Mouse (Mus musculus): Measurements from ENCODE around the gene Evc2. TPM values are rescaled to one million over a fixed set of nuclear protein-coding genes. Genes with fewer than 3 reads are reported as not detected.

The Evc2 gene
- 8.1 and 10.3 TPM in 2 replicates for polyA plus RNA-seq (2014; fragmentation: Nextera tagmentation; extraction: Ambion mirVana)

DNA sequence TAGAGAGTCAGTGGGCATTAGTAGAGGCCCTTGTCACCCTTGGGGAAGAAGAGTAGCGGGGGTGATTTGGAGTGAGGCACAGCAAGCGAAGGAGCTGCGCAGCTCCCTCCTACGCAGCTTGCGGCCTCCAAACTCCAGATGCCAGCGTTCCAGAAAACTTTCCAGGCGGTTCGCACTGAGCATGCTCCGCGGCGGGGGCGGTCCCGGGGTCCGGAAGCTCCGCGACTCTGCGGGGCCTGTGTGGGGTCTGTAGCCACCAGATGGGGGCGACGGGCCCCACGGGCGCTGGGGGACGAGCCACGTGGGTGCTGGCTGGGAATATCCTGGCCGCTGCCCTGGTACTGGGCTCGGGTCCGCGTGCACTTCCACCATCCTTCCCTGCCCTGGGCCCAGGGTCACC lies at the start of gene Evc2:
Gene Evc2, plus strand, starts transcription at position 212 of the 400 bp plus-strand sequence.
- Histone ChIP-seq H3K4me3 (ENCODE audit: low read depth, low read length) (peak within 1 kb of the TSS; percentile 59), H3K4me1 (ENCODE audit: control insufficient read depth, insufficient read depth, low read length) (peaks cover 30% of the 10 kb centered on the region), H3K27me3 (ENCODE audit: control insufficient read depth, insufficient read depth, low read length) (no peaks in the 10 kb centered on the region), H3K9me3 (ENCODE audit: control insufficient read depth, low read length) (no peaks in the 10 kb centered on the region), H3K4me2 (peak within 1 kb of the TSS; percentile 85), H3K27ac (ENCODE audit: low read depth, low read length) (peak within 1 kb of the TSS; percentile 20; the same call in 1 of the 2 replicates), H3K36me3 (ENCODE audit: control insufficient read depth, insufficient read depth, low read length) (no peaks in the 10 kb centered on the region), H3K9ac (ENCODE audit: low read length) (peak within 1 kb of the TSS; percentile 79)
- WGBS = under 1% methylated on average over 20 of the region's 27 CpGs
- DNase-seq (ENCODE audit: low spot score, missing footprints) (peak; percentile 95), ATAC-seq (ENCODE audit: low FRiP score) (peak; percentile 86)

GRCm38 (mm10) chr5:37289236-37289635 lies 49.1 kb upstream of the Evc2 start:
- DNase-seq (ENCODE audit: low spot score, missing footprints) (peak; percentile 91), ATAC-seq (ENCODE audit: low FRiP score) (no peak)
- Histone ChIP-seq H3K27me3 (ENCODE audit: control insufficient read depth, insufficient read depth, low read length) (no peaks in the 10 kb centered on the region), H3K36me3 (ENCODE audit: control insufficient read depth, insufficient read depth, low read length) (peaks cover 8% of the 10 kb centered on the region), H3K4me2 (no peak overlapping the region), H3K4me1 (ENCODE audit: control insufficient read depth, insufficient read depth, low read length) (no peaks in the 10 kb centered on the region), H3K9me3 (ENCODE audit: control insufficient read depth, low read length) (no peaks in the 10 kb centered on the region), H3K9ac (ENCODE audit: low read length) (no peak overlapping the region), H3K4me3 (ENCODE audit: low read depth, low read length) (no peak overlapping the region), H3K27ac (ENCODE audit: low read depth, low read length) (no peak overlapping the region)
- 17% methylated on average over 3 of the region's 3 CpGs for WGBS

DNA sequence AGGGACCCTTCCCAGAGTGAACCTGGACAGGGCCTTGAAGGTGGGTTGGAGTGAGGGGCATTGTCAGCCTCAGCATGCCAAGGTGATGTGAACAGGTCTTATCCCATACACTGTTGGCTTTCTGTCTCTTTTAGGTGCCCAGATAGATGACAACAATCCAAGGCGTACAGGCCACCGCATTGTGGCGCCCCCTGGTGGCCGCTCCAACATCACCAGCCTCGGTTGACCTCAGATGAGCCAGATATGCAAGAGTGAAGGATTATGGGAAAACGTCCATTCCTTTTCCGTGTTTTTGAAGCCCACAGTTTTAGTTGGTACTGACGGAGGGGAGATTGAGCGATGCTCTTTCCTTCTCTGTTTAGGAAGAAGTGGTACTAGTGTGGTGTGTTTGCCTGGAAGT lies 47.3 kb upstream of the Evc2 start:
- no peak for ATAC-seq (ENCODE audit: low FRiP score)
- 66% methylated on average over 9 of the region's 9 CpGs for WGBS
- no peaks in the 10 kb centered on the region for H3K9me3 ChIP-seq (ENCODE audit: control insufficient read depth, low read length)
- H3K4me2 ChIP-seq = no peak overlapping the region
- no peak overlapping the region for H3K27ac ChIP-seq (ENCODE audit: low read depth, low read length)
- H3K27me3 ChIP-seq (ENCODE audit: control insufficient read depth, insufficient read depth, low read length) = no peaks in the 10 kb centered on the region
- no peak overlapping the region for H3K9ac ChIP-seq (ENCODE audit: low read length)
- H3K36me3 ChIP-seq (ENCODE audit: control insufficient read depth, insufficient read depth, low read length) = peaks cover 7% of the 10 kb centered on the region; the same call in 1 of the 2 replicates
- DNase-seq (ENCODE audit: low spot score, missing footprints) = peak; percentile 92
- H3K4me3 ChIP-seq (ENCODE audit: low read depth, low read length) = no peak overlapping the region
- H3K4me1 ChIP-seq (ENCODE audit: control insufficient read depth, insufficient read depth, low read length) = no peaks in the 10 kb centered on the region

DNA sequence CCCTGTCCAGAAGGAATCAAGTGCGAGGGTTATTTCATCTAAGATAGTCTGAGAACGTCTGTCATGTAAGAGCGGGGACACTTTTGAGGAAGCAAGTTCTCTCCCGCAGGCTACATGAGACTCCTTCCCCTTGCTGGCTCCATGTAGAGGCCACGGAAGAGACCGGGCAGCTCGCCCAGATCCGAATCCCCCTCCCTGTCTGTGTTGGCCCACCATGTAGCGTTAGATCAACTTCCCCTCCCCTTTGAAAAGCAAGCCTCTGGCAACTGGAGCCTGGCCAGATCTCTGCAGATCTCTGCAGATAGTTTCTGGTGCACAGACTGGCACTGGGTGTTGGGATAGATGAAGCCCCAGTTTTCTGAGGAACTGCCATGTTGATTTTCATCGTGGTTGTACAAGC lies 41.6 kb upstream of the Evc2 start:
- Histone ChIP-seq H3K27me3 (ENCODE audit: control insufficient read depth, insufficient read depth, low read length) (no peaks in the 10 kb centered on the region), H3K9ac (ENCODE audit: low read length) (no peak overlapping the region), H3K9me3 (ENCODE audit: control insufficient read depth, low read length) (no peaks in the 10 kb centered on the region), H3K4me1 (ENCODE audit: control insufficient read depth, insufficient read depth, low read length) (no peaks in the 10 kb centered on the region), H3K27ac (ENCODE audit: low read depth, low read length) (no peak overlapping the region), H3K4me2 (no peak overlapping the region), H3K4me3 (ENCODE audit: low read depth, low read length) (no peak overlapping the region), H3K36me3 (ENCODE audit: control insufficient read depth, insufficient read depth, low read length) (peaks cover 5% of the 10 kb centered on the region; the same call in 1 of the 2 replicates)
- WGBS = 80% methylated on average over 10 of the region's 10 CpGs
- ATAC-seq (ENCODE audit: low FRiP score) (no peak), DNase-seq (ENCODE audit: low spot score, missing footprints) (no peak)

GRCm38 (mm10) chr5:37298370-37298769 lies 39.9 kb upstream of the Evc2 start:
- DNase-seq (ENCODE audit: low spot score, missing footprints) (peak; percentile 88), ATAC-seq (ENCODE audit: low FRiP score) (no peak)
- H3K4me1 ChIP-seq (ENCODE audit: control insufficient read depth, insufficient read depth, low read length) = no peaks in the 10 kb centered on the region
- no peaks in the 10 kb centered on the region for H3K9me3 ChIP-seq (ENCODE audit: control insufficient read depth, low read length)
- no peak overlapping the region for H3K27ac ChIP-seq (ENCODE audit: low read depth, low read length)
- peaks cover 3% of the 10 kb centered on the region; the same call in 1 of the 2 replicates for H3K36me3 ChIP-seq (ENCODE audit: control insufficient read depth, insufficient read depth, low read length)
- H3K4me2 ChIP-seq = no peak overlapping the region
- WGBS = 34% methylated on average over 7 of the region's 7 CpGs
- no peaks in the 10 kb centered on the region for H3K27me3 ChIP-seq (ENCODE audit: control insufficient read depth, insufficient read depth, low read length)
- H3K4me3 ChIP-seq (ENCODE audit: low read depth, low read length) = no peak overlapping the region
- H3K9ac ChIP-seq (ENCODE audit: low read length) = no peak overlapping the region

- no peak overlapping the region for H3K9ac ChIP-seq (ENCODE audit: low read length)
- H3K36me3 ChIP-seq (ENCODE audit: control insufficient read depth, insufficient read depth, low read length) = peaks cover 6% of the 10 kb centered on the region; the same call in 1 of the 2 replicates
- H3K4me3 ChIP-seq (ENCODE audit: low read depth, low read length) = no peak overlapping the region
- H3K27ac ChIP-seq (ENCODE audit: low read depth, low read length) = no peak overlapping the region
- no peak overlapping the region for H3K4me2 ChIP-seq
- ATAC-seq (ENCODE audit: low FRiP score) (no peak), DNase-seq (ENCODE audit: low spot score, missing footprints) (no peak)
- H3K9me3 ChIP-seq (ENCODE audit: control insufficient read depth, low read length) = no peaks in the 10 kb centered on the region; the same call in 1 of the 2 replicates
- no peaks in the 10 kb centered on the region for H3K27me3 ChIP-seq (ENCODE audit: control insufficient read depth, insufficient read depth, low read length)
- no peaks in the 10 kb centered on the region for H3K4me1 ChIP-seq (ENCODE audit: control insufficient read depth, insufficient read depth, low read length)
- 95% methylated on average over 9 of the region's 9 CpGs for WGBS
Measured at GRCm38 (mm10) chr5:37310026-37310425, 28.3 kb upstream of the Evc2 start.

DNA sequence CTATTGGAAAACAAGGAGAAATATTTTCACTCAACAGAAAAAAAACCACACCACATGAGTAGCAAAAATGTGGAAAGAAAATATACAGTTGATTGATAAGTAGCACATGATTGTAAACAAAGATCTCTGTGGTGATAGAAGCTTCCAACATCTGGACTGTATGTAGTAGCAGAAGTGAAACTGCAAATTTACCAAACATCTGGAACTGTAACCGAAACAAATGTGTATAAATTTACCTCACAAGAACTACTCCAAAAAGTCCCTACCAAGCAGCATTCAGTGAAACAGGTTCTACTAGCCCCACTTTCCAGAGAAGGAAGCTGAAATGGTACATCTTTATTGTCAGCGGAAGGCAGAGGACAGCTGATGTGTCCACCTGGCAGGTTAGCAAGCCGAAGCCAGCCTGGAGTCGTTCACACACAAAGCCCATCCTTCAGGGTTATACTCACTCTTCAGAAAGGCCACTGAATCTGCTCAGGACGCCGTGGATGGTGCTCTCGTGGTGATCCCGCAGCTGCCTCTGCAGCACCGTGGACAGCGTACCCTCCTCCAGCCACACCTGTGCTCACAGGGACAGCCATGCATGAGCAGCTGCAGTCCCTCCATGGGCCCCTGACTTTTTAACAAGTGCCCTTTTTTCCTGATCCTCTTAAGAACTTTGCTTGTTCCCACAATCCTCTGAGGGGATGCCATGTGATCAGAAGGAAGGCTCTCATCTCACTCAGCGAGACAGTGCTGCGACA lies 25.1 kb upstream of the Evc2 start:
- Histone ChIP-seq H3K4me1 (ENCODE audit: control insufficient read depth, insufficient read depth, low read length) (no peaks in the 10 kb centered on the region), H3K27ac (ENCODE audit: low read depth, low read length) (no peak overlapping the region), H3K4me3 (ENCODE audit: low read depth, low read length) (no peak overlapping the region), H3K9me3 (ENCODE audit: control insufficient read depth, low read length) (peaks cover 3% of the 10 kb centered on the region; the same call in 1 of the 2 replicates), H3K4me2 (no peak overlapping the region), H3K36me3 (ENCODE audit: control insufficient read depth, insufficient read depth, low read length) (peaks cover 25% of the 10 kb centered on the region), H3K9ac (ENCODE audit: low read length) (no peak overlapping the region), H3K27me3 (ENCODE audit: control insufficient read depth, insufficient read depth, low read length) (no peaks in the 10 kb centered on the region)
- no peak for ATAC-seq (ENCODE audit: low FRiP score)
- WGBS = 93% methylated on average over 12 of the region's 12 CpGs
- no peak for DNase-seq (ENCODE audit: low spot score, missing footprints)

- Histone ChIP-seq H3K9ac (ENCODE audit: low read length) (no peak overlapping the region), H3K4me2 (no peak overlapping the region), H3K9me3 (ENCODE audit: control insufficient read depth, low read length) (peaks cover 3% of the 10 kb centered on the region; the same call in 1 of the 2 replicates), H3K36me3 (ENCODE audit: control insufficient read depth, insufficient read depth, low read length) (peaks cover 23% of the 10 kb centered on the region), H3K4me1 (ENCODE audit: control insufficient read depth, insufficient read depth, low read length) (no peaks in the 10 kb centered on the region), H3K27ac (ENCODE audit: low read depth, low read length) (no peak overlapping the region), H3K4me3 (ENCODE audit: low read depth, low read length) (no peak overlapping the region), H3K27me3 (ENCODE audit: control insufficient read depth, insufficient read depth, low read length) (no peaks in the 10 kb centered on the region)
- no peak for ATAC-seq (ENCODE audit: low FRiP score)
- 93% methylated on average over 6 of the region's 6 CpGs for WGBS
- no peak for DNase-seq (ENCODE audit: low spot score, missing footprints)
Measured at GRCm38 (mm10) chr5:37318715-37319114, 19.6 kb upstream of the Evc2 start.

DNA sequence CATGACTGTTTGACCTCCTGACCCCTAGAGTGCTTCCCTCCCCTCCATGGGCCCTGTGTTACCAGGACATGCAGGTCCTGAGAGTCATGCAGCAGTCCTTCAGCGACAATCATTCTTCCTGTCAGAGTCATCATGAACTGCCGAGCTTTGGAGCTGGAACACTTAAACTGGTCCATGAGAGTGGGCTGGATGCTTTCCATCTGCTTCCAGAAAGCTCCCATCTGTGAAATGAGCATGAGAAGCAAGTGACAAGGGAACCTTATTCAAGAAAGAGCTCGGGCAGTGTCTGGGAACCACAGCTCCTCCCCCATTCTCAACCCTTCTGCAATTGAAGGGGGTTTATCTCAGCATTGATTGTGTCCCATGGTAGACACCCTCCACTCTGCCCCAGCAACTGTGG lies 18.1 kb upstream of the Evc2 start:
- DNase-seq (ENCODE audit: low spot score, missing footprints) (no peak), ATAC-seq (ENCODE audit: low FRiP score) (no peak)
- Histone ChIP-seq H3K9me3 (ENCODE audit: control insufficient read depth, low read length) (peaks cover 3% of the 10 kb centered on the region; the same call in 1 of the 2 replicates), H3K9ac (ENCODE audit: low read length) (no peak overlapping the region), H3K4me2 (no peak overlapping the region), H3K4me3 (ENCODE audit: low read depth, low read length) (no peak overlapping the region), H3K27ac (ENCODE audit: low read depth, low read length) (no peak overlapping the region), H3K36me3 (ENCODE audit: control insufficient read depth, insufficient read depth, low read length) (peaks cover 23% of the 10 kb centered on the region), H3K27me3 (ENCODE audit: control insufficient read depth, insufficient read depth, low read length) (no peaks in the 10 kb centered on the region), H3K4me1 (ENCODE audit: control insufficient read depth, insufficient read depth, low read length) (no peaks in the 10 kb centered on the region)
- 85% methylated on average over 3 of the region's 3 CpGs for WGBS
